Mouse (Mus musculus) ES-Bruce4 (cell line): ENCODE measurements around the gene Stk16.

Experiments used
- CTCF ChIP-seq: IDR thresholded peaks from one replicate; pipeline ENCODE4 v1.8.1; 2011; ENCODE audit warnings: low read depth, low read length
- EP300 ChIP-seq: IDR thresholded peaks from 2 replicates; pipeline ENCODE4 v1.6.1; 2011; ENCODE audit warnings: low read depth, low read length; ENCODE audit not compliant: insufficient read depth
- POLR2A ChIP-seq: IDR thresholded peaks from one replicate; pipeline ENCODE4 v1.8.1; 2011; ENCODE audit warnings: low read length; ENCODE audit not compliant: insufficient read depth

DNA sequence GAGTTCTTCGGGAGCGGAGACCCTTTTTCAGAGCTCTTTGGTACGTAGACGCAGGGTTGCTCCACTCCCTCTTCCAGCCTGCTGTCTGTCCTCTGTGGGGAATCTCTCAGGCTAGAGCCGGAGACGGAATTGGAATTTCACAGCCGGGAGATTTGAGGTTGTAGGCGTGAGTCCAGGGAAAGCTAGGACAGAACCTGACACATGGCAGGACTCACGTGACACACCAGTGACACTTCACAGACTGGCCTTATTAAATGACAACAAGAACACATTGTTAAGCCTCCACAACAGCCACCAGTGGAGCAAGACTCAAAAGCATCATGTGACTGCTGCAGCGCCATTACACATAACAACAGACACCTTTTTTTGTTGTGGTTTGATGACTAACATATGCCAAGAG is 29.0 kb downstream of the Stk16 start:
- TF ChIP-seq CTCF (no peak), POLR2A (no peak), EP300 (no peak)
